Mouse (Mus musculus) liver, embryonic 14.5 days (tissue): ENCODE data around the gene Gabbr2.

Experiments used
- CTCF ChIP-seq: IDR thresholded peaks from 2 replicates; pipeline ENCODE4 v1.5.1; 2016; ENCODE audit warnings: antibody characterized with exemption, low read depth, control low read depth
- EP300 ChIP-seq: IDR thresholded peaks from 2 replicates; pipeline ENCODE4 v1.6.1; 2016; ENCODE audit warnings: antibody characterized with exemption, low read depth

- TF ChIP-seq CTCF (no peak), EP300 (no peak)
Measured at GRCm38 (mm10) chr4:46690023-46690420, 301.7 kb downstream of the Gabbr2 start.
